Mouse (Mus musculus) lung, postnatal 0 days (tissue): ENCODE data around the gene Tmem252.

ENCODE experiments used
- CTCF ChIP-seq: IDR thresholded peaks from 2 replicates; pipeline ENCODE4 v1.5.1; 2016; ENCODE audit warnings: antibody characterized with exemption, mild to moderate bottlenecking
- EP300 ChIP-seq: IDR thresholded peaks from 2 replicates; pipeline ENCODE4 v1.6.1; 2016; ENCODE audit warnings: antibody characterized with exemption, mild to moderate bottlenecking, control low read depth

DNA sequence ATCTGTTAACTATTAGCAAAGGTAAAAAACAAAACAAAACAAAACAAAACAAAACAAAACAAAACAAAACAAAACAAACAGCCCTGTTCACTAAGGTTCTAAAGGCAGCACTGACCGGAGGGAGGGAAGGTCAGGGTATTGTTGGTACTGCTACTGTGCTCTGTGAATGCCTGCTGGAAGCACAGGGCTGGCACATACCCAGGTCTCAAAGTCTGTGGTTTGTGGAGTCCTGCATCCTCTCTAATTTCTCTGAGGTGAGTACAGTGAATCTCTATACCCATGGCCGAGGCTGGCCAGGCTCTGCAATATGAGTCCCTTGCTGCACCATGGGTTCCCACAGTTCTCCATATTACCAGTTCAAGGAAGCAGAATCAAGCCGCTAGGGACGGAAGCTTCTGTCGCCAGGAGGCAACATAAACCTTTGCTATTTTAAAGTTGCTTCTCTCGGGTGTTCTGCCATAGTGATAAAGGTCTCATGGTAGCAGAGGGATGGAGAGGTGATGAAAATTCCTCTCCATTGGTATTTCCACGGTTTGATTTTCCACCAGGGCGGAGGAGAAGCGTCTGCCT, 20.5 kb upstream of the Tmem252 start:
- TF ChIP-seq EP300 = no peak
- TF ChIP-seq CTCF = no peak
